Mouse (Mus musculus) NIH3T3 (cell line): ENCODE measurements around the gene Kmo.
A peak's percentile ranks its signal among the peaks of the same experiment; 100 is the strongest.

Experiments used
- DNase-seq: peaks from one replicate; pipeline ENCODE4 v3.0.0-alpha.2; 2012; ENCODE audit warnings: low read depth

Gene Kmo

GRCm38 (mm10) chr1:175619814-175620431 lies at the start of gene Kmo:
Gene Kmo (plus strand): TSS chr1:175620381.
- no peak for DNase-seq

DNA sequence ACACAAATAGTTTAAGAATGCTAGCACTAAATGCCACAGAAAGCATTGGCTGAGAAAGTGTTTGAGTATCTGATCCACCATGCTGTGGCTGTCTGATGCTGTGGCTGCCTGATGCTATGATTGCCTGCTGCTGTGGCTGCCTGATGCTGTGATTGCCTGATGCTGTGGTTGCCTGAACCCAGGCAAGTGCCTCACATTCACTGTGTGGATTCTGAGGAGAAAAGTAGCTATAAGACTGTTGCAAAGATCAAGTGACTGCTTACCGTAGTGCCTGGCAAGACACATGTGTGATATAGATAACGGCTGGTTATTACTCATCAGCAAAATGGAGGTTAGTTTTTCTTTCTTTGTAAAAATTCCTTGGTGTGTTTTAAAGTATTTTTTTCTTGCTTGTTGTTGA lies 46.1 kb upstream of the Kmo start:
- no peak for DNase-seq

GRCm38 (mm10) chr1:175578425-175579096 lies 41.6 kb upstream of the Kmo start:
- DNase-seq = no peak

DNA sequence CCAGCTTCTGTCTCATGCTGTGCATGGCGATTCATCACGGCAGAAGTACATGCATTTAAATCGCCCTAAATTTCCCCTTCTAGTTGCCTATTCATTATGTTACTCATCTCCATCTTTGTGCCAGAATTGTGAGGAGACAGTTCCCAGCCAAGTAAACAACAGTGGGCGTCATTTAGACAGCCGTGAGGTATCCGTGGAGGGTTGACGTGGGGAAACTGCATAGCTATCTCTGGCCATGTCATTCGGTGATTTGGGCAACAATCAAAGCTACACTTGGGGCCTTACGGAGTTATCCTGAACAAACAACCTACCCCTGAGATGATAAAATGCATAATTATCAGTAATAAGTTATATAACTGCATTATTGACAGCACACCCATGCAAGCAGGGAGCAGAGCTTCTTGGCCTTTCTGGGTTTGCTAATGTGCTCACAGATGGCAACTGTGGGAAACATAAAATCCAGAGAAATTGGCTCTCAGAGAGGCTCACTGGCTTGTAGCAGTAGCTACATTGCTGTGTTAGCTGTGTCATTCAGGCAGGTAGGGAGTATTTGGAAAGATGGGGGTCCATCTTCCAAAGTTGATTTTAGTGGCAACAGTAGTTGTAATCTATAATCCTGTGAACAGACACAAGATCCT lies 40.5 kb upstream of the Kmo start:
- no peak for DNase-seq

DNA sequence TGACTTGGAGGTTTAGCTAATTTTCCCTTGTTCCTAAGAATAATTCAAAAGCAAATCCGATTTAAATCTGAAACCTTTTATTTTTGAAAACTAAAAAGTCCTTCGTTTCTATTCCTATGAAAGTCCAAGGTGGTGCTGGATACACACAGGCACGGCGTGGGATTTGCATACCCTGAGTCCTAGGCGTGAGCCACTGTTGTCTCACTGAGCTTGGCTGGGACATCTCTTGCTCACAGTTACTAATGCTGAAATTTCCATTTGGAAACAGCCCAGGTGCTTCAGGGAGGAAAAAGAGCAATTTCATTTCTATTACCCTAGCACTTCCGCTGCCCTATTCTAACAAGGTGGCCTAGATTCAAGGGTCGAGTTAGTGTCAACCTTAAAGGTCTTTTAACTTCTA lies 39.8 kb upstream of the Kmo start:
- no peak for DNase-seq

- DNase-seq = no peak
These were observed 37.4 kb upstream of the Kmo start for GRCm38 (mm10) chr1:175582799-175583198.

GRCm38 (mm10) chr1:175585267-175585666 lies 34.9 kb upstream of the Kmo start:
- no peak for DNase-seq

- no peak for DNase-seq
These were observed 33.5 kb upstream of the Kmo start for GRCm38 (mm10) chr1:175586656-175587055.

- no peak for DNase-seq
These were observed 27.3 kb upstream of the Kmo start for GRCm38 (mm10) chr1:175592832-175593231.

DNA sequence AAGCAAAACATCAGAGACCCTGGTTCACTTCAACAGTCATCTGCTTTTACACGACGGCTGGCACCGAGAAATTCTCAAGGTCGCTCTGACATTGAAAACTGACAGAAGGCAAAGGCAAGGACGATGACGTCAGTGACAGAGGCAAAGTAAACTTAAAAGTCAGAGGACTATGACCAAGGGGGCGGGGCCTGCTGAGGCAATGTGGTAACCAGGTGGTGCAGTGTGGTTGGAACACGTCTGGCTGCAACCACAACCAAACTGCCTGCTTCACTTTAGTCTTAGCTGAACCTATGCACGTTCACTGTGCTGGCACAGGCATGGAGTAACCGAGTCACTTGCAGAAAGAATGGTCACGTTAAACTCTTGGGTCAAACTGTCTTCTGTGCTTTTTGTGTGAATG lies 17.9 kb upstream of the Kmo start:
- DNase-seq = no peak

GRCm38 (mm10) chr1:175603390-175603789 lies 16.8 kb upstream of the Kmo start:
- DNase-seq = peak; percentile 17

DNA sequence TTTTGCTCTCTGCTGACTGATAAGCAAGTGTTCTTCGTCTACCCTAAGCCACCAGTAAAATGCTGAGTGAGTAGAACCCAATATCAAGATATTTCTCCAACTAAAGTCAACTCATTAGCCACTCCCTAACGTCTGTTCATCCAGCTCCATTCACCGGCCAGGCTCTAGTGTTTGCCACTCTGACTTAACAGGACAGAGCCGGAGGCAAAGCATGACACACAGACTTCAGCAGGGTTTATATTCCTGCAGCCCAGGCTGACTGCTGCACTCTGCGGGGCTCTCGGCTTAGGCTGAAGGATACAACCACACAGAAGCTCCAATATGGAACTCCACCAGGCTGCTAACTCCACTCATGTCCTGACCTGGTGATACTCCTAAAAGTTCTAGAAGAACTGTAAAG lies 12.9 kb upstream of the Kmo start:
- DNase-seq = no peak

DNA sequence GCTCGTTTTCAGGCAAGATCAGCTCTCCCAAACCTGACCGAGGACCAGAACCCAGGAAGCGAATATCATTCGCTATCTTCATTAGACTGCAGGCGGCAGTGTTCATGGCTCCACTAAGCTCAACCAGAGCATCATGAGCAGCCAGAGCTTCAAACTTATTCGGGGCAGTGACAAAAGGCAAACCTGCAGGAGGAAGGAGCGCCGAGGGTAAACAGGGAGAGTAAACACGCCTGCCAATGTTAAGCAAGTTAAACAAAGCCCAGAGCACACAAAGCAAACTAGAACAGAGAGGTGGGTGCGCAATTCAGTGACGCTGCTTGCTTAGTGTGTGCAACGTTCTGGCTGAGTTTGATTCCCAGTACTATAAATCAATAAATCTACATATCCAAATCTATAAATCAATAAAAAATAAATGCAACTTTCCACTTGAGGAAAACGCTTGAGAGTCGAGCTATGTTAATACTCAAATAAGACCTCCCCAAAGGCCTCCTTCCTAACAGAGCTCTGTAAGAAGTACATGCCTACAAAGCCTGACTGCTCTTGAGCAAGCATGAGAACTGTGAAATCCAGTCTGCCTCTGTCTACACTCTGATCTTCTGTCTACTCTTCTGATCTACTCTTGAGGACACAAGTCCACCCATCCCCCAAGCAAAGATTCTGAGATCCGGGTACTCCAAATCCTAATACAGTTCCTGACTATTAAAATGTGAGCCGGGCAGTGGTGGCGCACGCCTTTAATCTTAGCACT lies 12.2 kb upstream of the Kmo start:
- DNase-seq = no peak

GRCm38 (mm10) chr1:175608708-175609107 lies 11.5 kb upstream of the Kmo start:
- no peak for DNase-seq

DNA sequence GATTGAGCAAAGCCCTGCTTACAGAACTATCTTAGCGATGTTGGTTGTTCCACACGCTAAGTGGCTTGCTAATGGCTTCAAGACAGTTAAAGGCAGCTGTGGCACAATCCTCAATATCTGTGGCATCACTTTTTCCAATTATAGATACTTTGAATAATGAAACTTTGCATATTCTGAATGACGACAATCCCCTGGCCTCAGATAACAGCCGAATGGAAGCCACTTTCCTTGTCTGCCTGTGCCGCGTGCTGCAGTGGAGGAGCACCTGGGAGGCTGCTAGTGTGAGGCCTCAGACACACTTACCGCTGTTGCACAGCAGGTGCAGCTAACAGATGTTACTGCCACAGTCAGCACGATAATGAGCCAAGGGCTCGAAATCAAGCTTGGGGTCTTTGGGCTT lies 5.2 kb upstream of the Kmo start:
- DNase-seq = no peak

GRCm38 (mm10) chr1:175623656-175624055 lies 3.5 kb downstream of the Kmo start:
- peak; percentile 5 for DNase-seq

DNA sequence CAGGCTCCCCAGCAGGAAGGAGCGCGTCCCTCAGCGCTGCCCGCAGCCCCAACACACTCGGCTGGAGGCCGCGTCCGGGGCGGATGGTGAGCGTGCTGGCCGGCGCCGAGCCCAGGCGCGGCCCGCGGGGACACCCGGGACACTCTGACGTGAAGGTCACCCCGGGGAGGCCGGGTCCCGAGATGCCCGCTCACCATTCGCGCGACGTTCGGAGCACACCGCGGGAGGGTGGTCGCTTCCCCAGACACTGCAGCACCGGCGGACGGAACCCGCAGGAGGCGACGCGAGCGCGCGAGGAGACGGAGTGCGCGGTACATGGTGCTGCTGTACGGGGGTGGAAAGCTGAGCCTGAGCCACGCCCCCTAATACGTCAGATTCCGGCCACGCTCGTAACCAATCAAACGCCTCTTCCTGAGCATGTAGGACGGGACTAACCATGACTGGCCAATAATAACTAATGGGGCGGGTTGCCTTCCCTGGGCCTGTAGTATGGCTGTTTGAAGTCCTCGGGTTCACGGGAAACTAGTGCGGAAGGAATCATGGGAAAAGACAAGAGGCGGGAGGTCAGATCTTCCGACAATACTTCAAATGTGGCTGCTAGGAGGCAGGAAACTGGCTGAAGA lies 5.2 kb downstream of the Kmo start, which contains the start of gene Fh1:
TSS of gene Fh1 (minus strand) at position 379 of the 623 bp plus-strand sequence.
- DNase-seq = peak; percentile 98

DNA sequence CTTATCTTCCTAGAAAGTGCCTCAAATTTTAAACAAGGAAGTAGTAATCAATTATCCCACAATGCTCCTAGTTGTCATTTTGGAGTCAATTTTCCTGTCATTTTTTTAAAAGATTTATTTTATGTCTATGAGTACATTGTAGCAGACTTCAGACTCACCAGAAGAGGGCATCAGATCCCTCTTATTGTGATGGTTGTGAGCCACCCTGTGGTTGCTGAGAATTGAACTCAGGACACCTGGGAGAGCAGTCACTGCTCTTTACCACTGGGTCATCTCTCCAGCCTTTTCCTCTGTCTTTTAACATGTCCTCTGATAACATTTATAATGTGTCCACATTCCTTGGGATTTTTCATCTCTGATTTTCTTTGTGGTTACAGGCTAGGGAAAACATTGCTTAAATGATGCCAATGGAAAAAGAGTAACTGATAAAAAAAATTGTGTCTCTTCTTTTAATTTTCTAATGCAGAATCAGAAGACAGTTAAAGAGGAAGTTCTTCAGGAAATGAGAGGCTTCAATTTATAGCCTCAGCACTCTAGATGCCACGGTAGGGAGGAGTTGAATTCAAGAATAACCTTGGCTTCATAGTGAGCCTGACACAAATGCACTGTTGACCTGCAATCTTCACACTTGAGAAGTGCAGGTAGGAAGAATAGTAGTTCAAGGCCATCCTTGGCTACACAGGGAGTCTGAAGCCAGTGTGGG lies 6.0 kb downstream of the Kmo start:
- peak; percentile 65 for DNase-seq

GRCm38 (mm10) chr1:175629248-175629647 lies 9.1 kb downstream of the Kmo start:
- DNase-seq = no peak

- DNase-seq = no peak
These were observed 10.2 kb downstream of the Kmo start for GRCm38 (mm10) chr1:175630345-175630744.

DNA sequence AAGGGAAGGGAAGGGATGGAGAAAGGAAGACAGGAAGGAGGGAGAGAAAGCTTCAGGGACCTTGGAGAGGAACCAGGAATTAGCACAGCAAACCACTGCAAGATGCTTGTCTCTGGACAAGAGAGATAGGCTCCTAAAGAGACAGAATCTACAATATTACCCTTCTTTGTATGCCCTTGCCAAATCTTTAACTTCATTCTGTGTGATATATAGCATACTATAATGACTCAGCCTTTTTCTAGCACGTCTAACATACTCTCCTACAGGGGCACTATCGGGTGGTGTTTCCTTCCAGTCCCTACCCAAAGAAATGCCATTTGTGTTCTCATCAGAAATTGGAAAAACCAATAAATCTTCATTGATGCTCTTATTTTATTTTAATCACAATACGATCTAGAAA lies 10.9 kb downstream of the Kmo start:
- DNase-seq = peak; percentile 11
